Mouse (Mus musculus): ENCODE results near the gene Efcc1.

DNA sequence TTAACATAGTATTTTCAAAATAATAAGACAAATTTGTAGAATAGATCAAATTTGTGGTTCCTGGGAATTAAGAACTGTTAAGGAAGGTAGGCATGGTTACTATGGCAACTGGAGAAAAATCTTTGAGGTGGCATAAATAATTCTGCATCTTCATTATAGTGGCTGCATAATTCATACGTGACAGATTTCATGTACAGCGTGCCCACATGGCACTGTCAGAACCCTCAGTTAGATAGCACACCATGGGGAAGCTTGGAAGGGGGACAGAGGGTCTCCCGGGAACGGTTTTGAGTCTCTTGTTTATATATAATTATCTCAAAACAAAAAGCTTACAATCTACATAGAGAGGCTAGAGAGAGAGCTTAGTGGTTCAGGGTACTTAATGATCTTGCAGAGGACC, 34.1 kb upstream of the Efcc1 start:
- TF ChIP-seq POLR2A (IDR thresholded peaks at IDR 0.05; ENCODE audit: borderline replicate concordance, extremely low read depth, low read depth, low read length), result no peak
- TF ChIP-seq CTCF (IDR thresholded peaks at IDR 0.05; ENCODE audit: insufficient read depth, low read length), result no peak
